Mouse (Mus musculus) liver, embryonic 14.5 days (tissue): ENCODE results near the gene Apbb2. TPM values are rescaled to one million over a fixed set of nuclear protein-coding genes. Genes with fewer than 3 reads are reported as not detected.
A peak's percentile ranks its signal among the peaks of the same experiment; 100 is the strongest.

Experiments used
- ATAC-seq: fragments of 200-750 bp; cut with Nextera tagmentation; 2 replicates; pipeline ENCODE4 v1.8.0; 2017; ENCODE audit warnings: moderate number of reproducible peaks, mild to moderate bottlenecking, moderate library complexity; ENCODE audit not compliant: insufficient read depth
- DNase-seq, 3 experiments: peaks; one replicate each; pipeline ENCODE4 v3.0.0-alpha.2; 2012 to 2013; ENCODE audit warnings: low read depth in 3 of 3, low spot score in 3 of 3
- H3K27ac ChIP-seq: fragments of 300-500 bp; sonication (generic); 2 replicates; pipeline ENCODE4 v1.5.1; 2014; ENCODE audit warnings: moderate library complexity, mild to moderate bottlenecking, control low read depth, inconsistent platforms
- H3K27me3 ChIP-seq: fragments of 300-500 bp; sonication (generic); 2 replicates; pipeline ENCODE4 v1.6.1; 2014; ENCODE audit warnings: mild to moderate bottlenecking, low read length, moderate library complexity; ENCODE audit not compliant: control insufficient read depth, insufficient read depth
- H3K36me3 ChIP-seq: fragments of 300-500 bp; sonication (generic); replicated peaks from 2 replicates; pipeline ENCODE4 v1.6.1; 2014; ENCODE audit warnings: low read depth; ENCODE audit not compliant: control insufficient read depth, insufficient read depth
- H3K4me1 ChIP-seq, 2 experiments: fragments of 200-500 bp in 1 of 2; fragments of 300-500 bp in 1 of 2; sonication (generic) in 1 of 2; replicated peaks; 2 replicates each; pipeline ENCODE4 v1.6.1; 2012 to 2014; ENCODE audit warnings: antibody characterized with exemption in 1 of 2, inconsistent platforms in 1 of 2, low read length in 1 of 2; ENCODE audit not compliant: control insufficient read depth in 2 of 2, insufficient read depth in 2 of 2
- H3K4me2 ChIP-seq: fragments of 300-500 bp; sonication (generic); 2 replicates; pipeline ENCODE4 v1.6.1; 2014; ENCODE audit warnings: low read depth, mild to moderate bottlenecking, control low read depth, moderate library complexity
- H3K4me3 ChIP-seq, 2 experiments: fragments of 200-500 bp in 1 of 2; fragments of 300-500 bp in 1 of 2; sonication (generic) in 1 of 2; 2 replicates each; pipeline ENCODE4 v1.5.1; 2012 to 2014; ENCODE audit warnings: low read depth in 2 of 2, low read length in 2 of 2, mild to moderate bottlenecking in 2 of 2, control low read depth in 1 of 2, inconsistent platforms in 1 of 2, moderate library complexity in 1 of 2; ENCODE audit not compliant: insufficient read depth in 1 of 2
- H3K9ac ChIP-seq: fragments of 300-500 bp; sonication (generic); replicated peaks from 2 replicates; pipeline ENCODE4 v1.6.1; 2014; ENCODE audit warnings: mild to moderate bottlenecking, control low read depth, moderate library complexity
- H3K9me3 ChIP-seq: fragments of 300-500 bp; sonication (generic); 2 replicates; pipeline ENCODE4 v1.6.1; 2016; ENCODE audit warnings: low read length, mixed read lengths; ENCODE audit not compliant: control insufficient read depth
- CTCF ChIP-seq: IDR thresholded peaks from 2 replicates; pipeline ENCODE4 v1.5.1; 2016; ENCODE audit warnings: antibody characterized with exemption, low read depth, control low read depth
- EP300 ChIP-seq: IDR thresholded peaks from 2 replicates; pipeline ENCODE4 v1.6.1; 2016; ENCODE audit warnings: antibody characterized with exemption, low read depth
- WGBS: fragments of 180-500 bp; shearing (Covaris S2); extraction: QIAGEN DNeasy Blood & Tissue Kit; methylation state at CpG from one replicate; pipeline ENCODE4 v1.1.7; 2014; ENCODE audit not compliant: insufficient replicate concordance; 5-methylcytosine and 5-hydroxymethylcytosine counted together
- polyA plus RNA-seq, 2 experiments: library from polyadenylated mRNA; depleted of rRNA in 1 of 2; stranded (reverse) in 1 of 2; unstranded in 1 of 2; fragments of >200 nt; fragmentation: Nextera tagmentation in 1 of 2; extraction: Ambion mirVana in 1 of 2; gene quantifications; 2 replicates each; pipeline versions ENCODE4 v1.2.1 to v1.2.3; 2012 to 2014

Gene Apbb2
- polyA plus RNA-seq, 2 experiments, result 0.92 to 2.8 TPM

DNA sequence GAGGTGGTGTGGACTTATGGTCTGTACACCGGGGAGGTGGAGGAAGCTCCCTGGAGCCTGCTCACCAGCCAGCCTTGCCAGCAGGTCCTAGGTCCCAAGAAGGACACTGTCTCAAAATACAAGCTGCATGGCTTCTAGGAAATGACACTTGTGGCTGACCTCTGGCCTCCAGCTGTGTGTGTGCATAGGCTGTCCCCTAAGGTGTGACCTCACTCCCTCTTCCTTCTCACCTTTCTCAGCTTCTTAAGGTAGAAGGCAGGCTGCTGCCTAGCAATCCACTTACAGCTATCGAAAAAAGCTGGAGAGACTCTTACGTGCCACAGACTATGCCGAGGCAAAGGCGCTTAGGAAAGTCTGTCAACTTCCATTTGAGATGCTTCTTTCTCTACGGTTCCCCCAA is 142.8 kb downstream of the Apbb2 start:
- Histone ChIP-seq H3K4me1 (peaks cover 0 to 3% of the 10 kb centered on the region in 2 experiments; a peak in 1 of 4 replicates), H3K36me3 (no peaks in the 10 kb centered on the region), H3K4me3 (no peak overlapping the region), H3K27me3 (no peaks in the 10 kb centered on the region), H3K9me3 (no peaks in the 10 kb centered on the region), H3K4me2 (no peak overlapping the region), H3K27ac (no peak overlapping the region), H3K9ac (no peak overlapping the region)
- TF ChIP-seq EP300, result no peak
- no peak for TF ChIP-seq CTCF
- DNase-seq (no peak), ATAC-seq (no peak)
- WGBS, result 71% methylated on average over 6 of the region's 6 CpGs

- Histone ChIP-seq H3K4me1 (peaks cover 0 to 3% of the 10 kb centered on the region in 2 experiments; a peak in 1 of 4 replicates), H3K27me3 (no peaks in the 10 kb centered on the region), H3K36me3 (no peaks in the 10 kb centered on the region), H3K27ac (no peak overlapping the region), H3K9ac (no peak overlapping the region), H3K9me3 (no peaks in the 10 kb centered on the region), H3K4me3 (no peak overlapping the region), H3K4me2 (no peak overlapping the region)
- TF ChIP-seq CTCF, result no peak
- TF ChIP-seq EP300, result no peak
- no peak for DNase-seq
- ATAC-seq, result no peak
- 56% methylated on average over 11 of the region's 11 CpGs for WGBS
Measured at GRCm38 (mm10) chr5:66474153-66474552, 144.4 kb downstream of the Apbb2 start.

- 55% methylated on average over 12 of the region's 12 CpGs for WGBS
- TF ChIP-seq CTCF (no peak), EP300 (no peak)
- no peaks in the 10 kb centered on the region for H3K36me3 ChIP-seq
- H3K4me3 ChIP-seq, result no peak overlapping the region
- no peak overlapping the region for H3K27ac ChIP-seq
- peaks cover 0 to 3% of the 10 kb centered on the region in 2 experiments; a peak in 1 of 4 replicates for H3K4me1 ChIP-seq
- ATAC-seq (no peak), DNase-seq (no peak)
- no peaks in the 10 kb centered on the region for H3K9me3 ChIP-seq
- no peak overlapping the region for H3K4me2 ChIP-seq
- H3K9ac ChIP-seq, result no peak overlapping the region
- H3K27me3 ChIP-seq, result no peaks in the 10 kb centered on the region
Measured at GRCm38 (mm10) chr5:66473599-66473998, 145.0 kb downstream of the Apbb2 start.

GRCm38 (mm10) chr5:66470837-66471236 is 147.7 kb downstream of the Apbb2 start:
- WGBS, result 62% methylated on average over 5 of the region's 5 CpGs
- no peaks in the 10 kb centered on the region for H3K27me3 ChIP-seq
- H3K36me3 ChIP-seq, result no peaks in the 10 kb centered on the region
- no peak overlapping the region for H3K27ac ChIP-seq
- no peak overlapping the region for H3K4me2 ChIP-seq
- no peak overlapping the region for H3K9ac ChIP-seq
- no peaks in the 10 kb centered on the region for H3K9me3 ChIP-seq
- ATAC-seq, result peak; percentile 50; the same call in 1 of the 2 replicates
- no peak for DNase-seq
- TF ChIP-seq CTCF, result no peak
- no peak for TF ChIP-seq EP300
- no peaks in the 10 kb centered on the region; a peak in 1 of 4 replicates for H3K4me1 ChIP-seq
- H3K4me3 ChIP-seq, result no peak overlapping the region

- Histone ChIP-seq H3K4me1 (no peaks in the 10 kb centered on the region; a peak in 1 of 4 replicates), H3K27ac (no peak overlapping the region), H3K4me2 (no peak overlapping the region), H3K27me3 (no peaks in the 10 kb centered on the region), H3K4me3 (no peak overlapping the region), H3K9me3 (no peaks in the 10 kb centered on the region), H3K36me3 (no peaks in the 10 kb centered on the region), H3K9ac (no peak overlapping the region)
- DNase-seq (no peak), ATAC-seq (no peak)
- WGBS, result 29% methylated on average over 11 of the region's 11 CpGs
- no peak for TF ChIP-seq CTCF
- TF ChIP-seq EP300, result no peak
Measured at GRCm38 (mm10) chr5:66469685-66470084, 148.9 kb downstream of the Apbb2 start.
